Mouse (Mus musculus): Measurements from ENCODE around the gene Wdr1.

Wdr1 gene

GRCm38 (mm10) chr5:38544423-38545415, 18.3 kb downstream of the Wdr1 start:
- in situ Hi-C loops (cut with MboI, MseI) = no loop called here

DNA sequence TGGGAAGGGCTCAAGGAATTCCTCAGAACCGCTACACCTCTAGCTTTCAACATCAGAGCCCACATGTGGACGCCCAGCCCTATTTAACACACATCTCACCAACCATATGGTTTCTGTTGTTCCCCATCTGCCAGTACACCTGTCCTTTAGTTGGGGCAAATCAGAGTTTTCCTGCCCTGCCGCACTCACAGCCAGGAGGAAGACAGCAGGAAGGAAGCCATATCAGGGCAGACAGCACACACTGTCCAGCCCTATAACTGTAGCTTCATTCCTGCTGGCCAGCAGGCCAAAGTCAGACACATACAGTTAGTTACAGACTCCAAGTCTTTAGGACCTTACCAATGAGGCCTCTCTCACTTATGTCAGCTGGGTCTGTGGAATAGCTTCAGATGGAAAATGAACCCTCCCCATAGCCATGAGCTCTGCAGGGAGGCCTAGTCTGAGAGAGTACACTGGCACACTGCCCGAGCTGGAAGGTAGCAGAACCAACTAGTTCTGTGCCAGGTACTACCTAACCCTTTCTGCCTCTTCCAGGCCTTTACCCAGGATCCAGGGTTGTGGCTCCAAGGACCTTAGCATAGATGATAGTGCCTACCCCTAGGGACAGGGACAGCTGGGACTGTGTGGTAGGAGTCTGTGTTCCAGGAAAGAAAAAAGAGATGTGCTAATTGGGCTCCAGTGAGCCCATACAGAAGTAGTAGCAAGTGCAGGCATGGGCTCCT, 19.4 kb downstream of the Wdr1 start:
- in situ Hi-C loops (cut with MboI, MseI) = no loop called here

DNA sequence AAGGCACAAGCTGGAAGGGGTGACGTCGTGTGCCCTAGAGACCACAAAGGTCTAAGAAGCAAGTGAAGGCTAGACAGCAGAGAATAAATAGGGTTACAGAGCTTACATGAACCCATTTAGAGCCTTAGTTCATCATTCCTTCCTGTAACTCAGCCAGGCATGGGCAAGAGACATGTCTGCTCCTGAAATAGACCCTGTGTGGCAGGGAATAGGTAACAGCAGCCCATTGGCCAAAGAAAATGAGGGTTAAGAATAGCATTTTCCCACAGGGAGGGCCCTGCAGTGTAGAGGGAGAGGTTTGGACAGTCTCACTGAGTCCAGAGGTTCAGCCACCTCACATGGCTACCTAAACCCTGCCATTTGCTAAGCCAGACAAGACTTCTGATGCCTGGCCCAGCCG, 21.3 kb downstream of the Wdr1 start:
- in situ Hi-C loops (cut with MboI, MseI) = no loop called here

- in situ Hi-C loops (cut with MboI, MseI) = no loop called here
Observed at GRCm38 (mm10) chr5:38540898-38541297, 22.1 kb downstream of the Wdr1 start.

DNA sequence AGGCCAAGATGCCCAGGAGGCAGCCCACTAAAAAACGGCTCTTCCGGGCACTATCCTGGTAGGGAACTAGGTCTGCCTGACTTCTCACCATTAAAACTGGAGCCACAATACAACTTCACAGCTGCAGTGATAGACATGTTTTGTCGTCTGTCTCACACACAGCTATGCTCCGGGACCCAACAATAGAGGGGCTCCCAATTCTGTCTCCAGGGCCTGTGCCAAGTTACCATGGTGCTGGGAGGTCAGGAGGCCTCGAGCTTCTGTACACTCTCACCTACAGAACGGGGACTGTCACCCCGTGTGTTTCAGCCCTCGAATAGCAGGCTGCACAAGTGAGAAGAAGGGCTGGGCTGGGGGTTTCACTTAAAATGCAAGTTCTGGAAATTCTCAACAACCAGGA, 24.5 kb downstream of the Wdr1 start:
- in situ Hi-C loops (cut with MboI, MseI) = no loop called here

DNA sequence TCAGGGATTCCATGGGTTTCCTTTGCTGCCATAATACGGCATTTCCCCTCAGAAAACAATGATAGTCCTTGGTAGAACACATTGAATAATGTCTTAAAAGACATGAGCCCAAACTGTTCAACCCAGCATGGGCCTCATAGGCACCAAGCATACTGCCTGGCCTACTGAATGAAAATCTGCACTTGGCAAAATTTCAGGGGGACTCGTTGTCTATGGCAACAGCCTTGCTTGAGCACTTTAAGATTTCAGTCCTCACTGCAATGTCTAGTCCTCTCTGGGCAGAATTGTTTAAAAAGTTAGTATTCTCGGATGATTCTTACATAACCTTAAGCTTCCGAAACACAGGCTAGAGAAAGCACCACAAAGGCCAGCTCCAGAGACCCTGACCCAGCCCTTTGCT, 25.2 kb downstream of the Wdr1 start:
- in situ Hi-C loops (cut with MboI, MseI) = no loop called here

- in situ Hi-C loops (cut with MboI, MseI) = no loop called here
Observed at GRCm38 (mm10) chr5:38536822-38537221, 26.2 kb downstream of the Wdr1 start.

GRCm38 (mm10) chr5:38532084-38532483, 30.9 kb downstream of the Wdr1 start:
- in situ Hi-C loops (cut with MboI, MseI) = no loop called here

GRCm38 (mm10) chr5:38529724-38530428, 33.1 kb downstream of the Wdr1 start:
- in situ Hi-C loops (cut with MboI, MseI) = no loop called here

DNA sequence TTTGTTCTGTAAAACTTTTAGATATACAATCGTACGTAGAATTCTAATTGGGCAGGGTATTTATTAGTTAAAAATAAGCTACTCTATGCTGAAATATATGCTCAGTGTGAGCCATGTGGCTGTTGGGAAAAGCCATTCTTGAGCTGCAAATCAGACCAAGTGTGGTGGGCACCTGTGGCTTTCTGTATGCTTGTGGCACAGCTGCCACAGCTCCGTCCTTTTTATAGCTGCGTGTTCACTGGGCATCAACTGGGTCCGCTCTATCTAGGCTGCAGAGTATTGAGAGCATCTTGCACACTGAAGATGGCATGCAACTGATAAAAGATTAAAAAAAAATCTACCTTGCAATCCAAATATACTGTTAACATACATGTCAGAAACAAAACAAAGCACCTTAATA, 40.0 kb downstream of the Wdr1 start:
- in situ Hi-C loops (cut with MboI, MseI) = no loop called here

GRCm38 (mm10) chr5:38520838-38521237, 42.2 kb downstream of the Wdr1 start:
- in situ Hi-C loops (cut with MboI, MseI) = no loop called here

DNA sequence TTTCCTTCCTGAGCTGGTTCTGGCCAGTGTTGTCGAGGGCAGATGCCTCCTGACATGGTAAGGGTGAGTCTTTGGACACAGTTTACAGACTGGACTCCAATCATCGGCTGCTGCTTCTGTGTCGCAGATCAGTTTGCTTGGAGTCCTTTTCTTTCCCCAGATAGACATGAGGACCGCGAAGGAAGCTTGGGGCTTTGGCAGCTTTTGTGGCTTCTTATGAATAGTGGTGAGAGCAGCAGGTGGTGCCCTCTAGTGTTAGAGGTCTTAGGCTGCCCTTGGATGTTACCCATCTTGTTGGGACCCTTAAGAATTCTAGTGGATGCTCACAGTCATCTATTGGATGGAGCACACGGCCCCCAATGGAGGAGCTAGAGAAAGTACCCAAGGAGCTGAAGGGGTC, 46.8 kb downstream of the Wdr1 start:
- in situ Hi-C loops (cut with MboI, MseI) = no loop called here

- in situ Hi-C loops (cut with MboI, MseI) = no loop called here
Observed at GRCm38 (mm10) chr5:38512991-38513390, 50.0 kb downstream of the Wdr1 start.

- in situ Hi-C loops (cut with MboI, MseI) = no loop called here
Observed at GRCm38 (mm10) chr5:38509568-38509967, 53.5 kb downstream of the Wdr1 start.

DNA sequence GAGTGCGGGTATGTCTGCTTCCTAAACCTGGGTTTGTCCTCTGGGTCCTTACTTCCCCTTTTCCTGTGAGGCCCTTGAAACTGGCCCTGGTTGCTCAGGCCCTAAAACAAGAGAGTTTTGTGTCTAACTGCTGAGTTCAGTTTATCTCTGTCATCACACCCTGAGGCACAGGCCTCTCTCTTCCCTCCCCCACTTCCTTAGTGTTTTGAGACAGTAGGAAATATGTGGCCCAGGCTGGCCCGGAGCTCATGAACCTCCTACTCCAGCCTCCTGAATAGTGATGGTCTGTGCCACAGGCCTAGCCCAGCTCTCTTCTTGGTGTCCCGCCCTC, 57.6 kb downstream of the Wdr1 start:
- in situ Hi-C loops (cut with MboI, MseI) = no loop called here

- in situ Hi-C loops (cut with MboI, MseI) = no loop called here
Observed at GRCm38 (mm10) chr5:38504747-38505434, 58.1 kb downstream of the Wdr1 start.

GRCm38 (mm10) chr5:38504116-38504515, 58.9 kb downstream of the Wdr1 start:
- in situ Hi-C loops (cut with MboI, MseI) = no loop called here

- in situ Hi-C loops (cut with MboI, MseI) = no loop called here
Observed at GRCm38 (mm10) chr5:38502992-38503391, 60.0 kb downstream of the Wdr1 start, which contains the start of gene Slc2a9. TSS of gene Slc2a9 (minus strand) at chr5:38503143.

- in situ Hi-C loops (cut with MboI, MseI) = no loop called here
Observed at GRCm38 (mm10) chr5:38500043-38500442, 63.0 kb downstream of the Wdr1 start.

DNA sequence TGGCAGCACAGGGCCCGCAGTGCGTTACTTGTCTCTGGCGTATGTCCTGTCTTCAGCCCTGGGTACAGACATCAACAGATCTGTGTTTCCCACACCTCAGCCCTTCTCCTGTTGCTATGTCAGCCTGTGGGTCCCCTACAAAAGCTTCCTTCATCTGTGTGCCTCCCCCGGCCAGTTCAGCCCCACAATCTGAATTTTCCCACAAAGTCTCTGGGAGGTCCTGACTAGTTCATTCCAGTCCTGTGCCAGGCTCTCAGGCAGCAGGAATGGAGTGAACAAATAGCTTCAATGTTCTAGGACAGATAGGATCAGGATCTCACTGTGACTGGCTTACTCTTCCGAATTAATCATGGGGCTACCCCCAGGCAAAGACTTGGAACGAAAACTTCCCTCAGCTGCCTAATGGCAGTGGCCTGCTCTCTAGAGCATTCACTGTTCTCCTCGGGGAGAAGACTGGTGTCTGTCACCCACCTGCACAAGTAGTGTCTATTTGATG, 63.7 kb downstream of the Wdr1 start:
- in situ Hi-C loops (cut with MboI, MseI) = no loop called here

- in situ Hi-C loops (cut with MboI, MseI) = no loop called here
Observed at GRCm38 (mm10) chr5:38498479-38498878, 64.5 kb downstream of the Wdr1 start.
